Mouse (Mus musculus) liver, adult 2 months (tissue): Measurements from ENCODE around the gene Ncapg2.

Source experiments
- CTCF ChIP-seq: fragments of 200-500 bp; IDR thresholded peaks from 2 replicates; pipeline ENCODE4 v1.5.1; 2011; ENCODE audit warnings: low read depth, low read length, control low read depth
- POLR2A ChIP-seq: fragments of 200-500 bp; IDR thresholded peaks from 2 replicates; pipeline ENCODE4 v1.6.1; 2011; ENCODE audit warnings: low read length, control low read depth; ENCODE audit not compliant: insufficient read depth; ENCODE audit errors: extremely low read depth

GRCm38 (mm10) chr12:116435232-116435631 is 30.0 kb downstream of the Ncapg2 start:
- TF ChIP-seq CTCF, result no peak
- TF ChIP-seq POLR2A, result no peak
